Mouse (Mus musculus): ENCODE results near the gene Dpp4.

Dpp4 gene

DNA sequence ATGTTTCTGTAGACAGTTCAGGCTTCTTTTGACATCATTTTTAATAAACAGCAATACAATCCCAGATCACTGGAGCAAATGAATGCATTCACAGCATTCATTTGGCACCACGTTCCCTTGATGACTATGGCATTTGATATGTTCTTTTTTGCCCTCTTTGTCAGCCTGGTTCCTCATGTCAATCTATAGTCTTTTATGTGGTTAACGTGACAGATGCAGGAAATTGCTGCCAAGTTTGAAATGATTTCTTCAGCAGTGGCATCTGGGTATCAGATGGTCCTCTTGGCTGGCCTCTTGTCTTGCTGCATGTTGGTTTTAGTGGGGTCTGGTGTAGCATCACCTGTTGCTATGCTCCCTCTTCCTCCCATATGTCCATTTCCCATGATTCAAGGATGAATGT, 118.2 kb downstream of the Dpp4 start:
- DNase-seq (ENCODE audit: low read depth, low spot score), result peak; percentile 51

DNA sequence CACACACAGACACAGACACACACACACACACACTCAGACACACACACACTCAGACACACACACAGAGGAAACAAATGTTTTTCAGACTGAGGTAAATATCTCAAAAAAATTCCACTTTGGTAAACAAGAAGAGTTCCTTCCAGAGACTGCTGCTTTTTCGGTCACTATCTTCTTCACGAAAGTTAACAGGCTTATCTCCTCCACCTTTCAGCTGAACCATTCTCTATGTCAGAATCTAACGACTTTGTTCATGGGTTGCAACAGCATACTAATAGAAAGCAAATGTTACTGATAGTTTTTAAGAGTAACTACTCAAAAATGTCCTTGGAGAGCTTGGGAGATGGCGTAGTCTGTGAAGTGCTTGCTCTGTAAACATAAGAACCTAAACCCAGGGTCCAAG, 124.5 kb downstream of the Dpp4 start:
- no peak for DNase-seq (ENCODE audit: low read depth, low spot score)

GRCm38 (mm10) chr2:62285847-62286246, 126.2 kb downstream of the Dpp4 start:
- DNase-seq (ENCODE audit: low read depth, low spot score), result peak; percentile 20

- DNase-seq (ENCODE audit: low read depth, low spot score), result no peak
Measured at GRCm38 (mm10) chr2:62285026-62285425, 127.0 kb downstream of the Dpp4 start.
